Mouse (Mus musculus) adrenal gland, postnatal 25 days (tissue): ENCODE results near the gene Sorcs3. TPM values are rescaled to one million over a fixed set of nuclear protein-coding genes. Genes with fewer than 3 reads are reported as not detected.

ENCODE experiments used
- DNase-seq: peaks from one replicate; pipeline ENCODE4 v3.0.0; 2021; ENCODE audit warnings: mixed read lengths
- total RNA-seq: library from RNA; stranded (reverse); gene quantifications from 2 replicates; pipeline ENCODE4 v1.2.3, GENCODE M21; 2021

Sorcs3 gene
- total RNA-seq, 1 experiment from 2014 or later: 0.06 TPM

GRCm38 (mm10) chr19:48524527-48525214 lies 318.8 kb downstream of the Sorcs3 start:
- DNase-seq: no peak

GRCm38 (mm10) chr19:48533582-48533981 lies 327.8 kb downstream of the Sorcs3 start:
- no peak for DNase-seq

- no peak for DNase-seq
Measured at GRCm38 (mm10) chr19:48544294-48544693, 338.5 kb downstream of the Sorcs3 start.

GRCm38 (mm10) chr19:48545421-48546132 lies 339.8 kb downstream of the Sorcs3 start:
- no peak for DNase-seq

GRCm38 (mm10) chr19:48546133-48546448 lies 340.3 kb downstream of the Sorcs3 start:
- DNase-seq: no peak

- DNase-seq: no peak
Measured at GRCm38 (mm10) chr19:48548143-48548881, 342.5 kb downstream of the Sorcs3 start.

GRCm38 (mm10) chr19:48559432-48559831 lies 353.6 kb downstream of the Sorcs3 start:
- DNase-seq: no peak

- no peak for DNase-seq
Measured at GRCm38 (mm10) chr19:48575736-48576135, 369.9 kb downstream of the Sorcs3 start.

- DNase-seq: no peak
Measured at GRCm38 (mm10) chr19:48577169-48577568, 371.3 kb downstream of the Sorcs3 start.

- no peak for DNase-seq
Measured at GRCm38 (mm10) chr19:48584938-48585560, 379.2 kb downstream of the Sorcs3 start.

GRCm38 (mm10) chr19:48616951-48617350 lies 411.1 kb downstream of the Sorcs3 start:
- DNase-seq: no peak

- no peak for DNase-seq
Measured at GRCm38 (mm10) chr19:48630671-48631327, 425.0 kb downstream of the Sorcs3 start.

- DNase-seq: no peak
Measured at GRCm38 (mm10) chr19:48642566-48642965, 436.7 kb downstream of the Sorcs3 start.

GRCm38 (mm10) chr19:48649941-48650340 lies 444.1 kb downstream of the Sorcs3 start:
- no peak for DNase-seq

GRCm38 (mm10) chr19:48651617-48652016 lies 445.8 kb downstream of the Sorcs3 start:
- DNase-seq: no peak

GRCm38 (mm10) chr19:48660201-48660600 lies 454.4 kb downstream of the Sorcs3 start:
- DNase-seq: no peak

GRCm38 (mm10) chr19:48679896-48680295 lies 474.1 kb downstream of the Sorcs3 start:
- no peak for DNase-seq

- peak; percentile 7 for DNase-seq
Measured at GRCm38 (mm10) chr19:48682485-48682884, 476.7 kb downstream of the Sorcs3 start.

GRCm38 (mm10) chr19:48686369-48686768 lies 480.5 kb downstream of the Sorcs3 start:
- no peak for DNase-seq

- DNase-seq: no peak
Measured at GRCm38 (mm10) chr19:48700111-48700658, 494.4 kb downstream of the Sorcs3 start.

GRCm38 (mm10) chr19:48703763-48704162 lies 497.9 kb downstream of the Sorcs3 start:
- no peak for DNase-seq
